Mouse (Mus musculus) E14TG2a.4 (cell line): ENCODE data around the gene Gm17535.
"Not testable (repeated sequence)": the region's sequence is repeated elsewhere in the genome, so short reads cannot be mapped to it uniquely, and the experiment has no call there.

Experiments used
- CTCF ChIP-seq: conservative IDR thresholded peaks from 2 replicates; pipeline ENCODE4 v1.5.1; 2014; ENCODE audit warnings: low read length
- NANOG ChIP-seq: IDR thresholded peaks from 2 replicates; pipeline ENCODE4 v1.6.1; 2014; ENCODE audit warnings: borderline replicate concordance, low read length, mixed read lengths
- POU5F1 ChIP-seq: IDR thresholded peaks from 2 replicates; pipeline ENCODE4 v1.6.1; 2014; ENCODE audit warnings: low read length, borderline replicate concordance

DNA sequence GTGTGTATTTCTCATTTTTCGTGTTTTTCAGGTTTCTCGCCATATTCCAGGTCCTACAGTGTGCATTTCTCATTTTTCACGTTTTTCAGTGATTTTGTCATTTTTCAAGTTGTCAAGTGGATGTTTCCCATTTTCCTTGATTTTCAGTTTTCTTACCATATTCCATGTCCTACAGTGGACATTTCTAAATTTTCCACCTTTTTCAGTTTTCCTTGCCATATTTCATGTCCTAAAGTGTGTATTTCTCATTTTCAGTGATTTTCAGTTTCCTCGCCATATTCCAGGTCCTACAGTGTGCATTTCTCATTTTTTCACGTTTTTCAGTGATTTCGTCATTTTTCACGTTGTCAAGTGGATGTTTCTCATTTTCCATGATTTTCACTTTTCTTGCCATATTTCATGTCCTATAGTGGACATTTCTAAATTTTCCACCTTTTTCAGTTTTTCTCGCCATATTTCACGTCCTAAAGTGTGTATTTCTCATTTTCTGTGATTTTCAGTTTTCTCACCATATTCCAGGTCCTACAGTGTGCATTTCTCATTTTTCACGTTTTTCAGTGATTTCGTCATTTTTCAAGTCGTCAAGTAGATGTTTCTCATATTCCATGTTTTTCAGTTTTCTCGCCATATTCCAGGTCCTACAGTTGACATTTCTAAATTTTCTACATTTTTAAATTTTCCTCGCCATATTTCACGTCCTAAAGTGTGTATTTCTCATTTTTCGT lies 5.0 kb upstream of the Gm17535 start:
- TF ChIP-seq CTCF, NANOG, POU5F1: not testable (repeated sequence)
